Mouse (Mus musculus) heart, postnatal 4 days (tissue): ENCODE results near the gene Plekhh3. TPM values are rescaled to one million over a fixed set of nuclear protein-coding genes. Genes with fewer than 3 reads are reported as not detected.
"Not testable (repeated sequence)": the region's sequence is repeated elsewhere in the genome, so short reads cannot be mapped to it uniquely, and the experiment has no call there.

Experiments used
- DNase-seq: peaks from one replicate; pipeline ENCODE4 v3.0.0; 2021
- total RNA-seq, 2 experiments: library from RNA; stranded (reverse); gene quantifications; 2 replicates each; pipeline ENCODE4 v1.2.3; 2021

Gene Plekhh3
- total RNA-seq, 2 experiments from 2014 or later, result 23.1 to 27.3 TPM

GRCm38 (mm10) chr11:101170354-101170810 is 769 bp downstream of the Plekhh3 start, which contains the start of gene Cntnap1:
Gene Cntnap1 (plus strand): TSS chr11:101170523.
- DNase-seq, result peak; percentile 77

GRCm38 (mm10) chr11:101169301-101170107 is 1.6 kb downstream of the Plekhh3 start:
- DNase-seq, result no peak

- no peak for DNase-seq
These were observed 2.7 kb downstream of the Plekhh3 start for GRCm38 (mm10) chr11:101168301-101168980.

GRCm38 (mm10) chr11:101167963-101168300 is 3.2 kb downstream of the Plekhh3 start:
- DNase-seq, result no peak

- DNase-seq, result no peak
These were observed 3.8 kb downstream of the Plekhh3 start for GRCm38 (mm10) chr11:101167211-101167962.

GRCm38 (mm10) chr11:101166357-101166756 is 4.8 kb downstream of the Plekhh3 start:
- no peak for DNase-seq

GRCm38 (mm10) chr11:101164677-101165580 is 6.2 kb downstream of the Plekhh3 start:
- no peak for DNase-seq

- no peak for DNase-seq
These were observed 6.8 kb downstream of the Plekhh3 start for GRCm38 (mm10) chr11:101164351-101164665.

- DNase-seq, result no peak
These were observed 7.4 kb downstream of the Plekhh3 start for GRCm38 (mm10) chr11:101163476-101164350.

GRCm38 (mm10) chr11:101162772-101163171 is 8.4 kb downstream of the Plekhh3 start:
- peak; percentile 65 for DNase-seq

GRCm38 (mm10) chr11:101162301-101162700 is 8.8 kb downstream of the Plekhh3 start:
- DNase-seq, result no peak

GRCm38 (mm10) chr11:101161551-101161950 is 9.6 kb downstream of the Plekhh3 start:
- DNase-seq, result no peak

- not testable (repeated sequence) for DNase-seq
These were observed 10.1 kb downstream of the Plekhh3 start for GRCm38 (mm10) chr11:101160981-101161505.

- not testable (repeated sequence) for DNase-seq
These were observed 11.0 kb downstream of the Plekhh3 start for GRCm38 (mm10) chr11:101160151-101160550.

- peak; percentile 61 for DNase-seq
These were observed 15.3 kb downstream of the Plekhh3 start, which contains the start of gene Tubg2 for GRCm38 (mm10) chr11:101155728-101156371. Gene Tubg2 (plus strand): TSS chr11:101155907.

- DNase-seq, result no peak
These were observed 16.0 kb downstream of the Plekhh3 start for GRCm38 (mm10) chr11:101155151-101155550.

GRCm38 (mm10) chr11:101154648-101155047 is 16.5 kb downstream of the Plekhh3 start:
- DNase-seq, result no peak

GRCm38 (mm10) chr11:101152825-101153224 is 18.3 kb downstream of the Plekhh3 start:
- no peak for DNase-seq

GRCm38 (mm10) chr11:101151063-101151462 is 20.1 kb downstream of the Plekhh3 start:
- DNase-seq, result no peak
